Mouse (Mus musculus) testis, adult 2 months (tissue): ENCODE data around the gene Atg4c. TPM values are rescaled to one million over a fixed set of nuclear protein-coding genes. Genes with fewer than 3 reads are reported as not detected.

Source experiments
- H3K27ac ChIP-seq: fragments of 200-500 bp; 2 replicates; pipeline ENCODE4 v1.5.1; 2012; ENCODE audit warnings: low read depth, low read length; ENCODE audit not compliant: control insufficient read depth, insufficient read depth
- H3K27me3 ChIP-seq: fragments of 200-500 bp; 2 replicates; pipeline ENCODE4 v1.6.1; 2012; ENCODE audit warnings: mild to moderate bottlenecking, low read length, moderate library complexity; ENCODE audit not compliant: control insufficient read depth, insufficient read depth
- H3K36me3 ChIP-seq: fragments of 200-500 bp; 2 replicates; pipeline ENCODE4 v1.6.1; 2012; ENCODE audit warnings: mild to moderate bottlenecking, low read length; ENCODE audit not compliant: control insufficient read depth, insufficient read depth
- H3K4me1 ChIP-seq: fragments of 200-500 bp; 2 replicates; pipeline ENCODE4 v1.6.1; 2012; ENCODE audit warnings: low read length; ENCODE audit not compliant: control insufficient read depth, insufficient read depth
- H3K4me3 ChIP-seq: fragments of 200-500 bp; 2 replicates; pipeline ENCODE4 v1.5.1; 2012; ENCODE audit warnings: low read depth, mild to moderate bottlenecking, low read length, moderate library complexity, mixed read lengths; ENCODE audit not compliant: control insufficient read depth
- CTCF ChIP-seq: fragments of 200-500 bp; IDR thresholded peaks from 2 replicates; pipeline ENCODE4 v1.5.1; 2012; ENCODE audit warnings: low read depth, mild to moderate bottlenecking, inconsistent platforms, low read length, moderate library complexity; ENCODE audit not compliant: control insufficient read depth, insufficient read depth, insufficient replicate concordance
- POLR2A ChIP-seq: fragments of 200-500 bp; IDR thresholded peaks from 2 replicates; pipeline ENCODE4 v1.6.1; 2012; ENCODE audit warnings: low read depth, mild to moderate bottlenecking, inconsistent platforms, low read length, moderate library complexity; ENCODE audit not compliant: control insufficient read depth
- polyA plus RNA-seq: library from polyadenylated mRNA; depleted of rRNA; stranded (reverse); fragments of >200 nt; gene quantifications from 2 replicates; pipeline ENCODE4 v1.2.3, GENCODE M21; 2012

The Atg4c gene
- polyA plus RNA-seq, 1 experiment, result 10.9 TPM

DNA sequence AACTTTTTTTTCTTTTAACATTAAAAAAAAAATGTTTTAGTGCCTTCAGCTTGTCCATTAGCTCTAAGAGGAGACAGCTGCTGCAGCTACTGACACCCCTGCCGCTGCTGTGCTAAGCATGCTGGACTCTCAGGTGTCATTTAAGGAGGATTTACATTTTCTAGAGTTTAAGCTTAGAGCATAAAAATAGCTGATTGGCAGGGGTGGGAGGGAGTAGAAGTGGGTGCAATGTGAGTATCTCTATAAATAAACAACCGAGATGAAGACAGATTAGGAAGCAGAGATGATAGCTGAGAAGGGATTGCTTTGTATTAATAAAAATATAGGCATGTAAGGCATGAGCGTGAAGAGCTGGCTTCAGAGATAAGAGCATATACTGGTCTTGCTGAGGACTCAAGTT is 12.6 kb downstream of the Atg4c start:
- no peaks in the 10 kb centered on the region for H3K27me3 ChIP-seq
- TF ChIP-seq POLR2A, result no peak
- no peak for TF ChIP-seq CTCF
- H3K27ac ChIP-seq, result no peak overlapping the region
- H3K4me3 ChIP-seq, result no peak overlapping the region
- H3K4me1 ChIP-seq, result peaks cover 2% of the 10 kb centered on the region; the same call in 1 of the 2 replicates
- no peaks in the 10 kb centered on the region for H3K36me3 ChIP-seq

DNA sequence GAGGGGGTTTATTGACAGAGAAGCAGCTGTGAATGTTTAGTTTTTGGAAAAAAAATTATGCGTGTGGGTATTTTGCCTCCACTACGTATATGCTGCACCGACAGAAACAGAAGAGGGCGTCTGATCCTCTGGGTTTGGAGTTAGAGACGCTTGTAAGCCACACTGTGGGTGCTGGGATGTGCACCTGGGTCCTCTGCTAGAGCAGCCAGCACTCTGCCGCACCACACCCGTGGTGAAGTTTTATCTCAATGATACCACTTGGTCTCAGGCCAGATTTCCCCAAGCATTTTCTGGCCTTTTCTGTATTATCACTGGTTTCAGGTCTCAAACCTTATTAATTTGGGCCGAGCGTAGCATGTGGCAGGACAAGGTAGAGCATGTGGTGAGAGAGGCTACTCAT is 16.4 kb downstream of the Atg4c start:
- H3K4me3 ChIP-seq, result no peak overlapping the region
- TF ChIP-seq POLR2A, result no peak
- TF ChIP-seq CTCF, result no peak
- no peaks in the 10 kb centered on the region for H3K27me3 ChIP-seq
- H3K36me3 ChIP-seq, result no peaks in the 10 kb centered on the region
- H3K4me1 ChIP-seq, result peaks cover 2% of the 10 kb centered on the region; the same call in 1 of the 2 replicates
- H3K27ac ChIP-seq, result no peak overlapping the region

DNA sequence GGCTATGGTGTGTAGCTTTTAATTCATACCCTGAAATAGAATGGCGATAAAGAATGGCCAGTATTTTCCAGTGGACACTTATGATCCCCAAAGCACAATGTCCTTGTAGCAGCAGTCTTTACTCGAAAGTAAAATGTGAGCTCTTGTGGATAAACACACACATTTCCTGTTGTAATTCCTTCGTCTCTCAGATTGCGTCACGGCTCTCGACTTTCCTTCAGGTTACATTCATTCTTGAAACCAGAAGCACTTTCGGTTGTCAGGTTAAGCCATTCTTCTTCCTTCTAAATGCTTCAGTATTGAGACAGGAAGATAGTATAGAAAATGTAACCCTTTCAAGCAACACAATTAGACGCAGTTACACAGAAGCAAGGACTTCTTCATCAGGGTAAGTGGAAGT is 17.9 kb downstream of the Atg4c start:
- H3K27ac ChIP-seq, result no peak overlapping the region
- peaks cover 2% of the 10 kb centered on the region; the same call in 1 of the 2 replicates for H3K4me1 ChIP-seq
- TF ChIP-seq CTCF (no peak), POLR2A (no peak)
- no peaks in the 10 kb centered on the region for H3K36me3 ChIP-seq
- H3K4me3 ChIP-seq, result no peak overlapping the region
- H3K27me3 ChIP-seq, result no peaks in the 10 kb centered on the region

DNA sequence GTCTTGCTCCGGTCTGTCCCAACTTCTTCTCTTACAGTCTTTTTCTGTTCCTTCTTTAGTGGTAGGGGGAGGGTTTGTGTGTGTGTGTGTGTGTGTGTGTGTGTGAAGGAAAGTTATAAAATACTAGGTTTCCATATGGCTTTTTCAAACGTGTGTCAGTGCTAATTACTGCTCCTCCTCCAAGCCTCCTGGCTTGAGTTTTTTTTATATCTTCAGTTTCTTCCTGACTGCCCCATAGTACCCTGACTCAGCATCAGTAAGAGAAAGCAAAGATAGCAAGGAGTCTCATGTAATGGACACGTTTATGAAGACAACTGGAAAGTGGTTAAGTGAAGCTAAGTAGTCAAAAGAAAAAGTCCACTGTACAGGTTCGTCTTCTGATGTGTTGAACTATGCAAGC is 19.4 kb downstream of the Atg4c start:
- Histone ChIP-seq H3K4me1 (peaks cover 2% of the 10 kb centered on the region; the same call in 1 of the 2 replicates), H3K27me3 (no peaks in the 10 kb centered on the region), H3K36me3 (no peaks in the 10 kb centered on the region; the same call in 1 of the 2 replicates), H3K4me3 (no peak overlapping the region), H3K27ac (no peak overlapping the region)
- TF ChIP-seq CTCF (no peak), POLR2A (no peak)

DNA sequence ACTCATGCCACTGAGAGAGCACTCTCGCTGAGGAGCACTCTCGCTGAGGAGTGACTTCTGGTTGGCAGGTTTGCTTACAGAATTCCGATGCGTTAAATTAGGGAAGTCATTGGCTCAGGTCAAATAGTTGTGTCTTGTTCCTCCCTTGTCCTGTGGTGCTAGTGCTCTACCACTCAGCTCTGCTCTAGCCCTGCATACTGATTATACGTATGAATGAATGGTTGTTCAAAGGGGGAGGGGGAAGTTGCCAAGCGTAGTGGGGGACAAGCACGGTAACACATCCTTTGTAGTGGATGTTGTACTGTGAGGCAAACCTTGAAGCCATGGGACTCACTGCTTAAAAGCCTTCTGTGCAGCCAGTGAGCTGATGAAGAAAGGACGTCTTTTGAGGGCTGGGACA is 28.5 kb downstream of the Atg4c start:
- no peaks in the 10 kb centered on the region for H3K27me3 ChIP-seq
- no peaks in the 10 kb centered on the region; the same call in 1 of the 2 replicates for H3K36me3 ChIP-seq
- H3K4me1 ChIP-seq, result no peaks in the 10 kb centered on the region
- no peak for TF ChIP-seq CTCF
- TF ChIP-seq POLR2A, result no peak
- H3K27ac ChIP-seq, result no peak overlapping the region
- no peak overlapping the region for H3K4me3 ChIP-seq

DNA sequence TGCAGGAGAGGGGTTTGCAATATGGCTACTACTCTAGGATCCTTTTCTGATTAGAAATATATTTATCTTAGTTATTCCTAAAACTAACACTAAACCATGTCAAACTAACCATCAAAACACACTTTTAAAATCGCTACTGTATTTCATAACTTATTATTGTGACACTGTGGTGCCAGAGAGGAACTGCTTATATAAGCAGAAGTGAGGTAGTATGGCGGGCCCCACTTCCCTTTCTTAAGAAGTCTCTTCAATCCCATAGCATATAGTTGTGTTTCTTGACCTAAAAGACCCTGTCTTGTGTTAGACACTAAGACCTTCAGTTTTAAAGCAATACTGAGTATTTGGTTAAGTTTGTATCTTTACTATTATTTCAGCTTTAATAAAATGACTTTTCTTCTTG is 31.1 kb downstream of the Atg4c start:
- Histone ChIP-seq H3K36me3 (no peaks in the 10 kb centered on the region), H3K4me1 (no peaks in the 10 kb centered on the region), H3K4me3 (no peak overlapping the region), H3K27ac (no peak overlapping the region), H3K27me3 (no peaks in the 10 kb centered on the region)
- TF ChIP-seq POLR2A, result no peak
- no peak for TF ChIP-seq CTCF

DNA sequence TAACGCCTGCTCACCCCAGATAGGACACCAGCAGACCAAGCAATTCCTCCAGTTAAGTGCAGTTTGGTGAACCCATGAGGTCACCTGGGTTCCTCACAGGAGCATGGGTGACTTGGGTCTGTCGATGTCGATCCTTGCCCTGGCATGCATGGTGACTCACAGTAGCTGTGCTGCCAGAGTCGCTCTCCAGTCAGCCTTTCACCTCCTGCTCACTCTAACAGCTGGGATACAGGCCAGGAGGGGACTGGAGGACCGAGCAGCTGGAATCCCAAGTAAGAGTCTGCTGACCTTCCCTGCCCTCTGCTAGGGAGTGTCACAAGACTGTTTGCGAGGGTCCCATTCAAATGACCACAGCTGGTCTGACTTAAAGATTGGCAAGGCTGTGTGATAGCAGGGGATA is 33.5 kb downstream of the Atg4c start:
- H3K27ac ChIP-seq, result no peak overlapping the region
- TF ChIP-seq CTCF (no peak), POLR2A (no peak)

DNA sequence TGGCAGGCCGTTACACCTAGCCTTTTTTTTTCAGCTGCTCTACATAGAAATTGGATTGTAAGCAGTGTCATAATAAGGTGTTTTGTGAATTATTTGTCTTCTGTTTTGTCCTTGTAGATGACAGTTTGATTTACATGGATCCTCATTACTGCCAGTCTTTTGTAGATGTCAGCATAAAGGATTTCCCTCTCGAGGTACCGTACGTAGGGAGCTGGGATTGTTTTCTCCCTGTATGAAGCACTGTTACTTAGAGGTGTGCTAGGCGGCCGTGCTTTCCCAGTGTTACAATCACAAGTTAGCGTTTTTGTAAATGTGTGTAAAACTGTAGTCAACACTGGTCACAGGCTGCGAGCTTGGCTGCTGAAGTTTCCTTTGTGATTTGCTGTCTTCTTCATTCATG is 35.6 kb downstream of the Atg4c start:
- no peaks in the 10 kb centered on the region for H3K4me1 ChIP-seq
- TF ChIP-seq POLR2A (no peak), CTCF (no peak)
- no peaks in the 10 kb centered on the region; the same call in 1 of the 2 replicates for H3K36me3 ChIP-seq
- no peak overlapping the region for H3K27ac ChIP-seq
- no peak overlapping the region for H3K4me3 ChIP-seq
- H3K27me3 ChIP-seq, result no peaks in the 10 kb centered on the region

More for the DNA sequence above, 33.5 kb downstream of the Atg4c start:
- H3K27me3 ChIP-seq, result no peaks in the 10 kb centered on the region
- H3K4me3 ChIP-seq, result no peak overlapping the region
- no peaks in the 10 kb centered on the region for H3K4me1 ChIP-seq
- H3K36me3 ChIP-seq, result no peaks in the 10 kb centered on the region; the same call in 1 of the 2 replicates
